Mouse (Mus musculus): ENCODE results near the gene Tmub2. TPM values are rescaled to one million over a fixed set of nuclear protein-coding genes. Genes with fewer than 3 reads are reported as not detected.

The Tmub2 gene
- polyA plus RNA-seq, 1 experiment from 2014 or later = 49.8 TPM

DNA sequence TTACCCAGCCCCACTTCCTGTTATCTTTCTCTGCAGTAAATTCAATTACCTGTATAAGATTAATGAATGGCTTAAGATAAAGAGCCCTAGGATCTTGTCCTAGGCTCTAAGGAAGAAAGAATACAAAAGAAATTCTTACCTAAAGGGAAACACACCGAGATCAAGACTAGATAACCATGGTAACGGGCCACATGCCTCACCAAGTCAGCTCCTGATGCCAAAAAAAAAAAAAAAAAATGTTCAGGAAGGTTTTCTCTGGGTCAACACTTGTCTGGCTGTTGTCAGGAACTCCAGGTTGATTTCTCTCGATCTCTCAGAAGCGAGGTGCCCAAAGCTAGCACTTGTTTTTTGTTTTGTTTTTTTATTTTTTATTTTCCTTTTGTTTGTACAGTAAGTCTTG lies 49.3 kb downstream of the Tmub2 start:
- no peaks in the 10 kb centered on the region for H3K4me1 ChIP-seq (ENCODE audit: control insufficient read depth, insufficient read depth, low read length)
- no peak overlapping the region for H3K4me2 ChIP-seq (ENCODE audit: low read depth, low read length)
- ATAC-seq (ENCODE audit: low read depth) (no peak), DNase-seq (ENCODE audit: low spot score) (no peak)
- H3K27me3 ChIP-seq (replicated peaks; ENCODE audit: control insufficient read depth, insufficient read depth, low read length) = no peaks in the 10 kb centered on the region
- H3K9ac ChIP-seq (ENCODE audit: low read depth, low read length) = no peak overlapping the region
- no peak overlapping the region for H3K27ac ChIP-seq (replicated peaks; ENCODE audit: low read depth, low read length)
- H3K36me3 ChIP-seq (ENCODE audit: control insufficient read depth, insufficient read depth, low read length) = no peaks in the 10 kb centered on the region
- H3K4me3 ChIP-seq (ENCODE audit: low read depth, low read length) = no peak overlapping the region
- H3K9me3 ChIP-seq (ENCODE audit: control insufficient read depth, low read length) = no peaks in the 10 kb centered on the region
- WGBS = 61% methylated on average over 4 of the region's 4 CpGs

- Histone ChIP-seq H3K4me3 (ENCODE audit: low read depth, low read length) (no peak overlapping the region), H3K4me2 (ENCODE audit: low read depth, low read length) (no peak overlapping the region), H3K4me1 (ENCODE audit: control insufficient read depth, insufficient read depth, low read length) (no peaks in the 10 kb centered on the region), H3K9me3 (ENCODE audit: control insufficient read depth, low read length) (no peaks in the 10 kb centered on the region), H3K36me3 (ENCODE audit: control insufficient read depth, insufficient read depth, low read length) (no peaks in the 10 kb centered on the region), H3K9ac (ENCODE audit: low read depth, low read length) (0 out of 2 replicates have a peak overlapping the region, but pooled peaks have one; percentile 6), H3K27me3 (replicated peaks; ENCODE audit: control insufficient read depth, insufficient read depth, low read length) (no peaks in the 10 kb centered on the region), H3K27ac (replicated peaks; ENCODE audit: low read depth, low read length) (no peak overlapping the region; the same call in 1 of the 2 replicates)
- DNase-seq (ENCODE audit: low spot score) (peak; percentile 57), ATAC-seq (ENCODE audit: low read depth) (no peak)
- WGBS = 33% methylated on average over 9 of the region's 9 CpGs
Observed at GRCm38 (mm10) chr11:102334973-102335700, 50.4 kb downstream of the Tmub2 start.

GRCm38 (mm10) chr11:102336191-102336590 lies 51.5 kb downstream of the Tmub2 start:
- Histone ChIP-seq H3K9ac (ENCODE audit: low read depth, low read length) (no peak overlapping the region), H3K9me3 (ENCODE audit: control insufficient read depth, low read length) (no peaks in the 10 kb centered on the region), H3K27ac (replicated peaks; ENCODE audit: low read depth, low read length) (no peak overlapping the region), H3K4me3 (ENCODE audit: low read depth, low read length) (no peak overlapping the region), H3K36me3 (ENCODE audit: control insufficient read depth, insufficient read depth, low read length) (no peaks in the 10 kb centered on the region), H3K27me3 (replicated peaks; ENCODE audit: control insufficient read depth, insufficient read depth, low read length) (no peaks in the 10 kb centered on the region), H3K4me1 (ENCODE audit: control insufficient read depth, insufficient read depth, low read length) (no peaks in the 10 kb centered on the region), H3K4me2 (ENCODE audit: low read depth, low read length) (no peak overlapping the region)
- DNase-seq (ENCODE audit: low spot score) (no peak), ATAC-seq (ENCODE audit: low read depth) (no peak)
- WGBS = 79% methylated on average over 1 of the region's 1 CpGs

DNA sequence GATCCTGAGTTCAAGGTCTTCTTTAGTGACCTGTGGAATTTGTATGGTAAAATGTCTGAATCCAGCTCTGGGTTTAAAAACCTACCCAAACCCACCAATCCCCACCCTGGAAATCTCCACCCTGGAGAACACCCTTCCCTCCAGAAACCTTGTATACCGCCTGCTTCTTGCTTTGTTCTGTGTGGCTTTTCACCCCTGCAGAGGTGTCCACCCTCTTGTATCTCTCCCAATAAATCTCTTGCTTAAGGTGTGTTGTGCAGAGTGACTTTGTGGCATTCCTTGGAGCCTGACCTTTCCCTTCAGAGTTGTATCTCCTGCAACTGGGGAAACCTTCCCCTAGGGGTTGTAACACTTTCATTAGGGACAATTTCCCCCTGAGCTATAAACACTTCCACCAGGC lies 53.2 kb downstream of the Tmub2 start:
- H3K9ac ChIP-seq (ENCODE audit: low read depth, low read length) = no peak overlapping the region
- H3K4me2 ChIP-seq (ENCODE audit: low read depth, low read length) = no peak overlapping the region
- 71% methylated on average over 1 of the region's 1 CpGs for WGBS
- ATAC-seq (ENCODE audit: low read depth) (no peak), DNase-seq (ENCODE audit: low spot score) (no peak)
- no peak overlapping the region for H3K27ac ChIP-seq (replicated peaks; ENCODE audit: low read depth, low read length)
- no peaks in the 10 kb centered on the region for H3K9me3 ChIP-seq (ENCODE audit: control insufficient read depth, low read length)
- no peaks in the 10 kb centered on the region for H3K4me1 ChIP-seq (ENCODE audit: control insufficient read depth, insufficient read depth, low read length)
- H3K4me3 ChIP-seq (ENCODE audit: low read depth, low read length) = no peak overlapping the region
- no peaks in the 10 kb centered on the region for H3K36me3 ChIP-seq (ENCODE audit: control insufficient read depth, insufficient read depth, low read length)
- no peaks in the 10 kb centered on the region for H3K27me3 ChIP-seq (replicated peaks; ENCODE audit: control insufficient read depth, insufficient read depth, low read length)

DNA sequence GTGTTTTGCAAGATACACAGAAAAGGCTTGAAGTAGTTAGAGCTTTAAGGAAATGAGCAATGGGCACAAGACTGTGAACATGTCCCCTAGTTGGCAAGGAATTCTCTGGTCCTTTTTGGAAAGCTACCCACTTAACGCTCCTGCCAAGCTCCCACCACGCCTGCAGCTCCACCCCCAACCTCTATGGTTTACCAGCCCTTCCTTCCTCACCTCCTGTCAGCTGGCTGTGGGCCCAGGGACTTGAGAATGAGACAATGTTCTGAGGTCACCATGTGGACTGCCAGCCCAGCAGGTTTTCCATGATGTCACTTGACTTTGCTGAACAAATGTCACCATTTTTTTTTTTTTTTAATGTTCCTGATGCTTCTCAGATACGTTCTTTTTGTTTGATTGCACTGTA lies 53.8 kb downstream of the Tmub2 start:
- Histone ChIP-seq H3K4me2 (ENCODE audit: low read depth, low read length) (no peak overlapping the region), H3K27ac (replicated peaks; ENCODE audit: low read depth, low read length) (no peak overlapping the region), H3K4me3 (ENCODE audit: low read depth, low read length) (no peak overlapping the region), H3K4me1 (ENCODE audit: control insufficient read depth, insufficient read depth, low read length) (no peaks in the 10 kb centered on the region), H3K36me3 (ENCODE audit: control insufficient read depth, insufficient read depth, low read length) (no peaks in the 10 kb centered on the region), H3K9me3 (ENCODE audit: control insufficient read depth, low read length) (no peaks in the 10 kb centered on the region), H3K9ac (ENCODE audit: low read depth, low read length) (no peak overlapping the region), H3K27me3 (replicated peaks; ENCODE audit: control insufficient read depth, insufficient read depth, low read length) (no peaks in the 10 kb centered on the region)
- WGBS = 43% methylated on average over 3 of the region's 3 CpGs
- DNase-seq (ENCODE audit: low spot score) (peak; percentile 81), ATAC-seq (ENCODE audit: low read depth) (no peak)

Other genes with a start within 250 kb of the Tmub2 start
- 0.70 and 0.85 TPM in 2 replicates for gene Cd300lg, start 243.4 kb upstream of the Tmub2 start, polyA plus RNA-seq (2014; fragmentation: Nextera tagmentation; extraction: Ambion mirVana)
- 7.6 and 8.4 TPM in 2 replicates for gene Mpp2, start 196.4 kb upstream of the Tmub2 start, polyA plus RNA-seq (2014; fragmentation: Nextera tagmentation; extraction: Ambion mirVana)
- gene Ppy, start 183.6 kb upstream of the Tmub2 start, polyA plus RNA-seq (2014; fragmentation: Nextera tagmentation; extraction: Ambion mirVana) = not detected in 2 replicates
- 0.58 and 0.90 TPM in 2 replicates for gene Pyy, start 177.1 kb upstream of the Tmub2 start, polyA plus RNA-seq (2014; fragmentation: Nextera tagmentation; extraction: Ambion mirVana)
- 0.28 and 0.49 TPM in 2 replicates for gene Nags, start 139.4 kb upstream of the Tmub2 start, polyA plus RNA-seq (2014; fragmentation: Nextera tagmentation; extraction: Ambion mirVana)
- gene Tmem101, start 128.5 kb upstream of the Tmub2 start, polyA plus RNA-seq (2014; fragmentation: Nextera tagmentation; extraction: Ambion mirVana) = 30.0 and 31.1 TPM in 2 replicates
- gene Lsm12, start 99.6 kb upstream of the Tmub2 start, polyA plus RNA-seq (2014; fragmentation: Nextera tagmentation; extraction: Ambion mirVana) = 92.9 and 98.4 TPM in 2 replicates
- 27.9 and 29.3 TPM in 2 replicates for gene G6pc3, start 95.3 kb upstream of the Tmub2 start, polyA plus RNA-seq (2014; fragmentation: Nextera tagmentation; extraction: Ambion mirVana)
- gene Hdac5, start 54.8 kb upstream of the Tmub2 start, polyA plus RNA-seq (2014; fragmentation: Nextera tagmentation; extraction: Ambion mirVana) = 44.0 and 47.2 TPM in 2 replicates
- 11.7 and 12.6 TPM in 2 replicates for gene BC030867, start 36.0 kb upstream of the Tmub2 start, polyA plus RNA-seq (2014; fragmentation: Nextera tagmentation; extraction: Ambion mirVana)
- gene Asb16, start 16.2 kb upstream of the Tmub2 start, polyA plus RNA-seq (2014; fragmentation: Nextera tagmentation; extraction: Ambion mirVana) = 0.25 and 0.33 TPM in 2 replicates
- 19.5 and 20.8 TPM in 2 replicates for gene Atxn7l3, start 11.7 kb downstream of the Tmub2 start, polyA plus RNA-seq (2014; fragmentation: Nextera tagmentation; extraction: Ambion mirVana)
- 73.3 and 83.9 TPM in 2 replicates for gene Ubtf, start 34.8 kb downstream of the Tmub2 start, polyA plus RNA-seq (2014; fragmentation: Nextera tagmentation; extraction: Ambion mirVana)
- 6.0 and 6.8 TPM in 2 replicates for gene Slc4a1, start 81.3 kb downstream of the Tmub2 start, polyA plus RNA-seq (2014; fragmentation: Nextera tagmentation; extraction: Ambion mirVana)
- 7.1 and 7.8 TPM in 2 replicates for gene Rundc3a, start 108.5 kb downstream of the Tmub2 start, polyA plus RNA-seq (2014; fragmentation: Nextera tagmentation; extraction: Ambion mirVana)
- 190 and 194 TPM in 2 replicates for gene Slc25a39, start 123.0 kb downstream of the Tmub2 start, polyA plus RNA-seq (2014; fragmentation: Nextera tagmentation; extraction: Ambion mirVana)
- 121 and 129 TPM in 2 replicates for gene Grn, start 145.4 kb downstream of the Tmub2 start, polyA plus RNA-seq (2014; fragmentation: Nextera tagmentation; extraction: Ambion mirVana)
- gene Fam171a2, start 162.8 kb downstream of the Tmub2 start, polyA plus RNA-seq (2014; fragmentation: Nextera tagmentation; extraction: Ambion mirVana) = 6.8 and 10.7 TPM in 2 replicates
- 6.0 and 6.6 TPM in 2 replicates for gene Itga2b, start 185.2 kb downstream of the Tmub2 start, polyA plus RNA-seq (2014; fragmentation: Nextera tagmentation; extraction: Ambion mirVana)